Mouse (Mus musculus) embryonic fibroblast, embryonic 13.5 days (primary cell): Measurements from ENCODE around the gene Pmp22.

Experiments used
- CTCF ChIP-seq: IDR thresholded peaks from 2 replicates; pipeline ENCODE4 v1.5.1; 2011; ENCODE audit warnings: mild to moderate bottlenecking, control low read depth, low read length, moderate library complexity, borderline replicate concordance; ENCODE audit not compliant: insufficient read depth
- POLR2A ChIP-seq: IDR thresholded peaks from 2 replicates; pipeline ENCODE4 v1.6.1; 2011; ENCODE audit warnings: low read depth, mild to moderate bottlenecking, control low read depth, low read length, moderate library complexity

DNA sequence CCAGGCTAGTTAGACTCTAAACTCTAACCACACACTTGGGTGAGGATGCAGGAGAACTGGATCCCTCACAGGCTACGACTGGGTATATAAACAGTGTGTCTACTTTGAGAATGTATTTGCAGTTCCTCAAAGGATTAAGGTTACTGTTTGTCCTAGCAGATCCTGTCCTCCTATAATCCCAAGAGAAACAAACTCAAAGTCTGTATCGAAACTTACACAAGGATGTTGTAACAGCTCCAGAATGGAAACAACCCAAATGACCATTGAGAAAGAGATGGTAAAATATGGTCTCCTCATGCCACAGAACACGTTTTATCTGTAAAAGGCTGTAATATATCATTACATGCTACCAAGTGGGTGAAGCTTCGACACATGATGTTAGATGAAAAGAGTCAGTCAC, 39.0 kb downstream of the Pmp22 start:
- TF ChIP-seq CTCF (no peak), POLR2A (no peak)
